Mouse (Mus musculus) left cerebral cortex, postnatal 4 days (tissue): ENCODE results near the gene Fcf1. TPM values are rescaled to one million over a fixed set of nuclear protein-coding genes. Genes with fewer than 3 reads are reported as not detected.

Source experiments
- total RNA-seq, 2 experiments: library from RNA; stranded (reverse); gene quantifications; 2 replicates each; pipeline ENCODE4 v1.2.3; 2021

The Fcf1 gene
- total RNA-seq, 2 experiments from 2014 or later = 41.0 to 47.8 TPM

Other genes starting within 250 kb of the Fcf1 start
- gene Npc2, start 197.7 kb upstream of the Fcf1 start, total RNA-seq = 10 to 100 TPM; 35.4 to 35.7 TPM
- gene Isca2, start 197.6 kb upstream of the Fcf1 start, total RNA-seq = 10 to 100 TPM; 40.8 to 43.3 TPM
- under 1 TPM; 0.42 to 0.54 TPM for gene Ltbp2, start 94.4 kb upstream of the Fcf1 start, total RNA-seq
- gene Arel1, start within 50 bp of the Fcf1 start, total RNA-seq = 10 to 100 TPM; 90.9 to 91.7 TPM
- 100 to 1,000 TPM; 143 to 145 TPM for gene Ylpm1, start 25.4 kb downstream of the Fcf1 start, total RNA-seq
- 1 to 10 TPM in 1 of 2 experiments, under 1 TPM in 1; 0.64 to 1.5 TPM for gene Prox2, start 139.9 kb downstream of the Fcf1 start, total RNA-seq
- gene Dlst, start 139.9 kb downstream of the Fcf1 start, total RNA-seq = 100 to 1,000 TPM; 157 to 166 TPM
- gene Rps6kl1, start 180.4 kb downstream of the Fcf1 start, total RNA-seq = 10 to 100 TPM; 41.2 to 44.1 TPM
- gene Pgf, start 206.9 kb downstream of the Fcf1 start, total RNA-seq = 1 to 10 TPM; 5.1 to 6.4 TPM
- gene Eif2b2, start 248.6 kb downstream of the Fcf1 start, total RNA-seq = 10 to 100 TPM; 63.5 to 67.2 TPM